Mouse (Mus musculus) CH12.LX (cell line): ENCODE data around the gene Hps4. TPM values are rescaled to one million over a fixed set of nuclear protein-coding genes. Genes with fewer than 3 reads are reported as not detected.

Experiments
- DNase-seq: peaks from one replicate; pipeline ENCODE4 v3.0.0-alpha.2; 2013; ENCODE audit errors: extremely low read depth
- H3K27ac ChIP-seq: 2 replicates; pipeline ENCODE4 v1.5.1; 2012; ENCODE audit warnings: low read depth, mild to moderate bottlenecking, control low read depth, moderate library complexity; ENCODE audit not compliant: insufficient read depth
- H3K27me3 ChIP-seq: replicated peaks from 2 replicates; pipeline ENCODE3; 2012; ENCODE audit warnings: inconsistent platforms
- H3K36me3 ChIP-seq, 2 experiments: replicated peaks in 1 of 2; 2 replicates each; pipeline versions ENCODE3 to v1.6.1; 2012; ENCODE audit warnings: inconsistent platforms in 1 of 2, low read length in 1 of 2, mild to moderate bottlenecking in 1 of 2, mixed read lengths in 1 of 2, moderate library complexity in 1 of 2; ENCODE audit not compliant: control insufficient read depth in 1 of 2, insufficient read depth in 1 of 2
- H3K4me1 ChIP-seq, 2 experiments: 2 replicates each; pipeline ENCODE4 v1.6.1; 2012; ENCODE audit warnings: inconsistent platforms in 1 of 2, moderate library complexity in 1 of 2; ENCODE audit not compliant: insufficient read depth in 2 of 2, control insufficient read depth in 1 of 2
- H3K4me2 ChIP-seq: 2 replicates; pipeline ENCODE4 v1.6.1; 2012; ENCODE audit warnings: low read depth, mild to moderate bottlenecking, control low read depth; ENCODE audit not compliant: poor library complexity, insufficient read depth, severe bottlenecking
- H3K4me3 ChIP-seq, 3 experiments: fragments of 150-350 bp in 1 of 3; sonication (generic) in 1 of 3; replicated peaks in 1 of 3; 2 replicates each; pipeline versions ENCODE3 to v1.5.1; 2011 to 2012; ENCODE audit warnings: low read depth in 2 of 3, low read length in 2 of 3, mild to moderate bottlenecking in 2 of 3, moderate library complexity in 2 of 3, control low read depth in 1 of 3, improper control_type of control experiment in 1 of 3, inconsistent platforms in 1 of 3, mixed read lengths in 1 of 3; ENCODE audit not compliant: poor library complexity in 1 of 3
- H3K79me2 ChIP-seq: replicated peaks from 2 replicates; pipeline ENCODE4 v1.6.1; 2012; ENCODE audit warnings: mild to moderate bottlenecking, moderate library complexity; ENCODE audit not compliant: control insufficient read depth, poor library complexity, insufficient read depth, severe bottlenecking; ENCODE audit errors: extremely low read depth
- H3K9ac ChIP-seq: 2 replicates; pipeline ENCODE4 v1.6.1; 2012; ENCODE audit warnings: low read depth, mild to moderate bottlenecking, control low read depth, moderate library complexity; ENCODE audit not compliant: insufficient read depth
- H3K9me3 ChIP-seq: replicated peaks from 2 replicates; pipeline ENCODE3; 2012; ENCODE audit warnings: low read length, inconsistent platforms, mixed read lengths
- BHLHE40 ChIP-seq: IDR thresholded peaks from 2 replicates; pipeline ENCODE4 v1.6.1; 2011; ENCODE audit warnings: mild to moderate bottlenecking, low read depth, low read length, improper control_type of control experiment
- CHD2 ChIP-seq: IDR thresholded peaks from 2 replicates; pipeline ENCODE4 v1.6.1; 2011; ENCODE audit warnings: low read length, improper control_type of control experiment
- ETS1 ChIP-seq: conservative IDR thresholded peaks from 2 replicates; pipeline ENCODE4 v1.6.1; 2012; ENCODE audit warnings: low read depth, mild to moderate bottlenecking, inconsistent platforms, low read length, improper control_type of control experiment, moderate library complexity
- GABPA ChIP-seq: IDR thresholded peaks from 2 replicates; pipeline ENCODE4 v1.6.1; 2012; ENCODE audit warnings: low read depth, low read length, improper control_type of control experiment, inconsistent platforms; ENCODE audit not compliant: insufficient replicate concordance
- IRF4 ChIP-seq: IDR thresholded peaks from 2 replicates; pipeline ENCODE4 v1.6.1; 2014; ENCODE audit warnings: low read depth, mild to moderate bottlenecking, inconsistent platforms, low read length, improper control_type of control experiment
- JUND ChIP-seq: conservative IDR thresholded peaks from 2 replicates; pipeline ENCODE4 v1.6.1; 2011; ENCODE audit warnings: low read depth, low read length, improper control_type of control experiment
- KAT2A ChIP-seq: IDR thresholded peaks from 2 replicates; pipeline ENCODE4 v1.6.1; 2012; ENCODE audit warnings: low read length, improper control_type of control experiment, inconsistent platforms; ENCODE audit not compliant: insufficient replicate concordance
- MAX ChIP-seq: IDR thresholded peaks from 2 replicates; pipeline ENCODE4 v1.6.1; 2011; ENCODE audit warnings: low read length, improper control_type of control experiment
- MEF2A ChIP-seq: IDR thresholded peaks from 2 replicates; pipeline ENCODE4 v1.6.1; 2014; ENCODE audit warnings: low read depth, mild to moderate bottlenecking, inconsistent platforms, low read length, improper control_type of control experiment, borderline replicate concordance
- MYC ChIP-seq: IDR thresholded peaks from 2 replicates; pipeline ENCODE4 v1.6.1; 2011; ENCODE audit warnings: low read depth, mild to moderate bottlenecking, improper control_type of control experiment, low read length
- NRF1 ChIP-seq: IDR thresholded peaks from 2 replicates; pipeline ENCODE4 v1.6.1; 2014; ENCODE audit warnings: low read depth, mild to moderate bottlenecking, inconsistent platforms, low read length, improper control_type of control experiment, moderate library complexity
- PAX5 ChIP-seq: IDR thresholded peaks from 2 replicates; pipeline ENCODE4 v1.6.1; 2012; ENCODE audit warnings: low read length, inconsistent platforms, mixed read lengths
- POLR2A ChIP-seq: IDR thresholded peaks from 2 replicates; pipeline ENCODE4 v1.6.1; 2011; ENCODE audit warnings: low read depth, mild to moderate bottlenecking, improper control_type of control experiment, low read length
- POLR2AphosphoS2 ChIP-seq: IDR thresholded peaks from 2 replicates; pipeline ENCODE4 v1.6.1; 2011; ENCODE audit warnings: low read depth, low read length, improper control_type of control experiment
- RAD21 ChIP-seq: IDR thresholded peaks from 2 replicates; pipeline ENCODE4 v1.6.1; 2011; ENCODE audit warnings: low read depth, mild to moderate bottlenecking, low read length, improper control_type of control experiment, moderate library complexity
- RCOR1 ChIP-seq: conservative IDR thresholded peaks from 2 replicates; pipeline ENCODE4 v1.6.1; 2012; ENCODE audit warnings: low read depth, mild to moderate bottlenecking, inconsistent platforms, low read length, improper control_type of control experiment
- TBP ChIP-seq: conservative IDR thresholded peaks from 2 replicates; pipeline ENCODE4 v1.6.1; 2011; ENCODE audit warnings: low read depth, low read length, improper control_type of control experiment
- TCF12 ChIP-seq: IDR thresholded peaks from 2 replicates; pipeline ENCODE4 v1.6.1; 2014; ENCODE audit warnings: low read depth, mild to moderate bottlenecking, inconsistent platforms, low read length, improper control_type of control experiment
- USF1 ChIP-seq: IDR thresholded peaks from 2 replicates; pipeline ENCODE4 v1.6.1; 2014; ENCODE audit warnings: low read depth, mild to moderate bottlenecking, inconsistent platforms, low read length, improper control_type of control experiment
- ZMIZ1 ChIP-seq: IDR thresholded peaks from 2 replicates; pipeline ENCODE4 v1.6.1; 2012; ENCODE audit warnings: low read depth, mild to moderate bottlenecking, inconsistent platforms, low read length, improper control_type of control experiment
- dilution Hi-C: fragments of 300-500 bp; cut with MboI; formaldehyde crosslinking; loops from 2 replicates; pipeline ENCODE4 v1.14.3; 2020; ENCODE audit warnings: low sequenced_read_pairs; ENCODE audit not compliant: extremely low pct_unique_long_range_greater_than_20kb, extremely low pct_ligation_motif_present
- in situ Hi-C: fragments of 300-500 bp; cut with MboI; formaldehyde crosslinking; loops from 3 replicates; pipeline ENCODE4 v1.14.3; 2019; ENCODE audit warnings: low sequenced_read_pairs, low pct_ligation_motif_present, low pct_unique_long_range_greater_than_20kb, mixed read lengths
- polyA plus RNA-seq: library from polyadenylated mRNA; unstranded; fragments of >175 nt; gene quantifications from 2 replicates; pipeline ENCODE4 v1.2.1, GENCODE M21; 2012; ENCODE audit warnings: low read depth; ENCODE audit not compliant: insufficient read length
- total RNA-seq, 2 experiments: library from RNA; depleted of rRNA; stranded (reverse); fragments of 300-350 nt in 1 of 2; fragments of >200 nt in 1 of 2; gene quantifications; 2 replicates each; pipeline ENCODE4 v1.2.3; 2012 to 2014

The Hps4 gene
- total and polyA plus RNA-seq, 3 experiments = 10.0 to 23.0 (median 18.3) TPM

GRCm38 (mm10) chr5:112391676-112392323 is 48.9 kb downstream of the Hps4 start:
- dilution Hi-C loops = no loop called here
- TF ChIP-seq POLR2A (no peak), RCOR1 (no peak), BHLHE40 (no peak), KAT2A (no peak)
- TF ChIP-seq, all 38 proteins: peak for 0
- no peaks in the 10 kb centered on the region for H3K4me1 ChIP-seq
- H3K36me3 ChIP-seq = no peaks in the 10 kb centered on the region
- no peak overlapping the region for H3K4me2 ChIP-seq
- H3K27me3 ChIP-seq = peaks cover 46% of the 10 kb centered on the region
- no peak overlapping the region for H3K9ac ChIP-seq
- no peak for DNase-seq
- H3K79me2 ChIP-seq = no peaks in the 10 kb centered on the region
- H3K27ac ChIP-seq = no peak overlapping the region
- no peak overlapping the region for H3K4me3 ChIP-seq
- H3K9me3 ChIP-seq = peaks cover 2% of the 10 kb centered on the region
- in situ Hi-C loops = no loop called here

- Histone ChIP-seq H3K9me3 (peaks cover 2% of the 10 kb centered on the region), H3K27ac (no peak overlapping the region), H3K36me3 (no peaks in the 10 kb centered on the region), H3K79me2 (no peaks in the 10 kb centered on the region), H3K4me1 (no peaks in the 10 kb centered on the region), H3K9ac (no peak overlapping the region), H3K4me3 (no peak overlapping the region), H3K27me3 (peaks cover 41% of the 10 kb centered on the region), H3K4me2 (no peak overlapping the region)
- in situ Hi-C loops (no loop called here), dilution Hi-C loops (no loop called here)
- no peak for DNase-seq
- no peak for TF ChIP-seq GABPA
- no peak for TF ChIP-seq IRF4
- TF ChIP-seq PAX5 = no peak
- TF ChIP-seq MAX = no peak
- no peak for TF ChIP-seq JUND
- no peak for TF ChIP-seq ETS1
- TF ChIP-seq RCOR1 = no peak
- no peak for TF ChIP-seq MYC
- TF ChIP-seq POLR2AphosphoS2 = no peak
- TF ChIP-seq NRF1 = no peak
- TF ChIP-seq MEF2A = no peak
- TF ChIP-seq USF1 = no peak
- TF ChIP-seq TCF12 = no peak
- no peak for TF ChIP-seq TBP
- TF ChIP-seq ZMIZ1 = no peak
- TF ChIP-seq CHD2 = no peak
- TF ChIP-seq RAD21 = no peak
These were observed 51.0 kb downstream of the Hps4 start for GRCm38 (mm10) chr5:112393741-112394414.
